Mouse (Mus musculus): Measurements from ENCODE around the gene P2rx4.
A peak's percentile ranks its signal among the peaks of the same experiment; 100 is the strongest.
"Not testable (repeated sequence)": the region's sequence is repeated elsewhere in the genome, so short reads cannot be mapped to it uniquely, and the experiment has no call there.

Gene P2rx4

DNA sequence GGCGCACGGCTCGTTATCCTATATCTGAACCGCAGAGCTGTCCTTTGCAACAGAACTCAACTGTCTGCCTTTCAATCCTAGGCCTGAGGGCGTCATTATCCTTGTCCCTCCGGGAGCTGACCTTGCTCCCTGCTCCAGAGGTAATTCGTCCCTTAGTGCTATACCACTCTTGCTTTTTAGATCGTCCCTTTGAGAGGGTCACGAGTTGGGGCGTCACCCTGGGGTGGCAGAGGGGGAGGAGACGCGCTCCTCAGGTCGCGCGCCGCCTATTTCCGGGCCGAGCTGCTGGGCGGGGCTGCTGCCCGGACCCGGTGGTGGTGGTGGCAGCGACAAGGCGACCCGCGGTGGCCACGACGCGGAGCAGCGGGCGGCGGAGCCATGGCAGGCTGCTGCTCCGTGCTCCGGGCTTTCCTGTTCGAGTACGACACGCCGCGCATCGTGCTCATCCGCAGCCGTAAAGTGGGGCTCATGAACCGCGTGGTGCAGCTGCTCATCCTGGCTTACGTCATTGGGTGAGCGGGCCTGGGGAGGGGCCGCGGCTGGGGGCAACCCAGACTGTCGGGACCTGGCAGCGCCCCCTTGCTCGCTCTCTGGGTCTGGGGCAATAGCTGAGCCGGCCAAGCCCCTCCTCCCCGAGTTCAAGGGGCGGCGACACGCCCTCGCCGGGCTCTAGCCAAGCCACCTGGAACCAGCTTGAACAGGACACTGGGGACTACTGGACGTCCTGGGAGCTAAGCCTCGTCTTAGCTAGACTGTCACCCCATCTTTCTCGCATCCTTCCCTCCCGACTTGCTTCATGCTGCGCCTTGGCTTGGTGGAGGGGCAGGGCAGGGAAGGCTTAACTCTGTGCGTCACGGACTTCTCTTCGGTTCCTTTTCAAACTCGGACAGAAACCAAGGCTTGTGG, at the start of gene P2rx4:
Gene P2rx4, plus strand, starts transcription at position 269 of the 906 bp plus-strand sequence.
- DNase-seq (ENCODE audit: low read depth, low spot score): peak; percentile 93
- no peaks in the 10 kb centered on the region; the same call in 1 of the 2 replicates for H3K27me3 ChIP-seq (ENCODE audit: control insufficient read depth, insufficient read depth, low read length, poor library complexity, severe bottlenecking)
- H3K36me3 ChIP-seq (ENCODE audit: control insufficient read depth, insufficient read depth, low read length, poor library complexity, severe bottlenecking): no peaks in the 10 kb centered on the region

DNA sequence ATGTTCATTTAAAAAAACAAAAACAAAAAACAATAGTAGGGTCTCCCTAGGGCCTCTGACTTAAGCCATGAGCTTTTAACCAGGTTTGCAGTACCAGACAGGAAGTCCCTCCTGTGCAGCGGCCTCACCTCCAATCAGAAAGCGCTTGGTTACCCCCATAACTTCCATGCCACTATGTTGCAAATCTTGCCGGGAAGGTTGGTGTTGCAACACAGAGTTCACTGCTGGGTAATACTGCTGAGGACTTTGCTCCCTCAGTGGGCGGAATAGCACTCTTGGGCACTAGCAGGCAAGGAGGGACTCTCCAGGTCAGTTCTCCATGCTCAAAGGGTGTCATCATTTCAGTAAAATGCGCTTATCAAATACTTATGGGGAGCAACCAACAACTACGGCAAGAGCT, 44.8 kb upstream of the P2rx4 start:
- DNase-seq (ENCODE audit: low read depth, low spot score): no peak
- Histone ChIP-seq H3K27me3 (ENCODE audit: control insufficient read depth, insufficient read depth, low read length, poor library complexity, severe bottlenecking) (no peaks in the 10 kb centered on the region), H3K36me3 (ENCODE audit: control insufficient read depth, insufficient read depth, low read length, poor library complexity, severe bottlenecking) (no peaks in the 10 kb centered on the region)

DNA sequence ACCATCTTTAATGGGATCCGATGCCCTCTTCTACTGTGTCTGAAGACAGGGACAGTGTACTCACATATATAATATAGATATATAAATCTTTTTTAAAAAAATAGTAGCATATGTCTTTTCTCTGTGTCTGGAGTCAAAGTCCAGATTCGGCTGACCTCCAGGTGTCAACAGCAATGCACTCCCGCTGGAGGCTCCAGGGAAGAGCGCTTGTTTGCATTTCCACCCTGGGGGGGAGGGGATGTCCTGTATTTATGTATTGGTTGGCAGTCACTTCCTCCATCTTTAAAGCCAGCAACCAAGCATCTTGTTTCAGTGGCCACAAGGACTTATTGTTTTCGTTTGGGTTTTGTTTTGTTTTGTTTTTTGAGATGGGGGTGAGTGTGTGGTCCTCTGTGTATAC, 42.3 kb upstream of the P2rx4 start:
- H3K27me3 ChIP-seq (ENCODE audit: control insufficient read depth, insufficient read depth, low read length, poor library complexity, severe bottlenecking): no peaks in the 10 kb centered on the region
- no peaks in the 10 kb centered on the region for H3K36me3 ChIP-seq (ENCODE audit: control insufficient read depth, insufficient read depth, low read length, poor library complexity, severe bottlenecking)
- DNase-seq (ENCODE audit: low read depth, low spot score): no peak

DNA sequence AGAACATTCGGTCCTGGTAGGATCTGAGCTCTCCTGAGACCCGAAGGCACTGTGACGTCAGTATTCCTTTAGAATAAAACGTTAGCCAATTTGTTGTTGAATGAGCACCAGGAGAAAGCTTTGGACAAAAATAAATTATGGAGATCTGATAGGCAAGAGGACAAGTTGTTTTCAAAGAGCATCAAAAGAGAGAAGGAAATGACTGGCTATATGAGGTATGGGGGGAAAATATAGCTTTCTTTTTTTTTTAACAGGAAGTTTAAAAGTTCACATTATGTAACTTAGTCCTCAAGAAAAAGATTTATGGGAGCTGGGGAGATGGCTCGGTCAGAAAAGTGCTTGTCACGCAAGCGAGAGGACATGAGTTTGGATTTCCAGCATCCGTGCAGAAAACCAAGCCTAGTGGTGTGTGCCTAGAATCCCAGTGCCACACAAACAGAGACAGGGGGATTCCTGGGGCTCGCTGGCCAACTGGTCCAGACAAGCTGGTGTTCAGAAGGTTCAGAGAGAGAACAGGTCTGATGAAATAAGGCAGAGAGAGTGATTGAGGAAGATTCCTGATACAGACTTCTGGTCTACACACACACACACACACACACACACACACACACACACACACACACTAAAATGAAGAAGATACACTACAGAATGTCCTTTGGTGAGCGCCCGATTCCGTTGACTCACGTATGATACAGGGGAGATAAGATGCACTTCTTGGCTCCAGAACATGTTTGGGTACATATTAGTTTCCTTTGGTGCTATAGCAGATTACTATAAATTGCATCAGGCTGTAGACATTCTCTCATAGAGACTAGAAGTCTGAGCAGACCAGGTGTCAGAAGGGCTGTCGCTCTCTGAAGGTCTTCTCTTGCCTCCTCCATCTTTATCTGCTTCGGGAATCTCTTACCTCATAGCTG, 38.1 kb upstream of the P2rx4 start:
- H3K36me3 ChIP-seq (ENCODE audit: control insufficient read depth, insufficient read depth, low read length, poor library complexity, severe bottlenecking): no peaks in the 10 kb centered on the region
- no peaks in the 10 kb centered on the region for H3K27me3 ChIP-seq (ENCODE audit: control insufficient read depth, insufficient read depth, low read length, poor library complexity, severe bottlenecking)
- no peak for DNase-seq (ENCODE audit: low read depth, low spot score)

DNA sequence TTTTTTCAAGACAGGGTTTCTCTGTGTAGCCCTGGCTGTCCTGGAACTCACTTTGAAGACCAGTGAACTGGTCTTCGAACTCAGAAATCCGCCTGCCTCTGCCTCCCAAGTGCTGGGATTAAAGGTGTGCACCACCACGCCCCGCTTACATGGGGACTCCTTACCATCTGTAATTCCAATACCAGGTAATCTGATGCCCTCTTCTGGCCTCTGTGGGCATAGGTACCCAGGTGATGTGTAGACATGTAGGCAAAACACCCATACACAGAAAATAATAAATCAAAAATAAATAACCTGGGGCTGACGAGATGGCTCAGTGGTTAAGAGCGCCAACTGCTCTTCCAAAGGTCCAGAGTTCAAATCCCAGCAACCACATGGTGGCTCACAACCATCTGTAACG, 35.7 kb upstream of the P2rx4 start:
- not testable (repeated sequence) for H3K36me3 ChIP-seq (ENCODE audit: control insufficient read depth, insufficient read depth, low read length, poor library complexity, severe bottlenecking); H3K27me3 ChIP-seq (ENCODE audit: control insufficient read depth, insufficient read depth, low read length, poor library complexity, severe bottlenecking)
- peak; percentile 65 for DNase-seq (ENCODE audit: low read depth, low spot score)

DNA sequence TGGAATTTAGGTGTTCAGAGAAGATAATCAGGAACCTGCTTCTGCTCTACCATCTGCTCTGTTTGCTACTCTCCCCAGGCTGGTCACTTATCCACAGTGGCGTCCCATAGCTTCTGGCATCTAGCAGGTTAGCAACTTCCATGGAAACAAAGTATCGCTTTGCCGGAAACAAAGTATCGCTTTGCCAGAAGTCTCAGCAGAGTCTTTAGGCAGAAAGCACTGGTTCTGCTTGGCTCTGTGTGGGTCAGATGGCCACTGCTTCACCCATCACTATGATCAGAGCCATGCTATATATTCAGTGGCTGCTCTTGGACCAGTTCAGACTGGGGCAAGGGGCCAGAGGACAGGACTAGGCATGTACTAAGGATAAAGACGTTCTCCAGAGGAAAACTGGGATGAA, 35.0 kb upstream of the P2rx4 start:
- H3K27me3 ChIP-seq (ENCODE audit: control insufficient read depth, insufficient read depth, low read length, poor library complexity, severe bottlenecking): no peaks in the 10 kb centered on the region
- DNase-seq (ENCODE audit: low read depth, low spot score): no peak
- no peaks in the 10 kb centered on the region for H3K36me3 ChIP-seq (ENCODE audit: control insufficient read depth, insufficient read depth, low read length, poor library complexity, severe bottlenecking)

DNA sequence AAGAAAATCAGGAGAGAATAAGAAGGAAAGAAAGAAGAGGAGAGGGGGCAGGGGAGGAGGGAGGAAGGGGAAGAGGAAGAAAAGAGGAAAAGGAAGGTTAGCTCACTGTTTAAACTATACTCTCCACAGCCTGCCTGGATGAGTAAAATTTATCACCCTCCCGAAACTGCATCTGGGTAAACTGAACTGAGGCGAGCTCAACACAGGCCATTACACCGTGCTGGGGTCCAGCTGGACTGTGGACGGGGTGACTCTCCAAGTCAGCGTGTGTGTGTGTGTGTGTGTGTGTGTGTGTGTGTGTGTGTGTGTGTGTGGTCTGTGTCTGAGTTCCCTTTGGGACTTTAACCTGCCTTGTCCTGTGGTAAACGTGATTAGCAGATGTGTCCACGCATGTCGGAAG, 31.3 kb upstream of the P2rx4 start:
- no peaks in the 10 kb centered on the region for H3K27me3 ChIP-seq (ENCODE audit: control insufficient read depth, insufficient read depth, low read length, poor library complexity, severe bottlenecking)
- H3K36me3 ChIP-seq (ENCODE audit: control insufficient read depth, insufficient read depth, low read length, poor library complexity, severe bottlenecking): no peaks in the 10 kb centered on the region
- no peak for DNase-seq (ENCODE audit: low read depth, low spot score)

DNA sequence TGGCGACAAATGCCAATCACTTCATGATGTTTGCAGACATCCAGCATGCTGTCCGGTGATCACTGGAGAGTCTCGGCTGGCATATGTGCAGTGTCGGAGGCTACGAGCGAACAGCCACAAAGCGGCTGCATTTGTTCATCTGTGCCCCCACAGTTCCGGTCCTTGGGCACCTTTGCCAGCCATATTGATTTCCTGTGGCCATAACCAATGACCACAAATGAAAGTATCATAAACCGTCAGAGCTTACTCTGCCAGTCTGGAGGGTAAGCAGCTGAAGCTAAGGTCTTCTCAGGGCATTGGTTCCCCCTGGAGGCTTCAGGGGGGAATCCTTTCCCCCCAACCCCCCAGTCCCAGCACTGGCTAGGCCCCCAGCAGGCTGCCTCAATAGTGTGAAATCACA, 29.4 kb upstream of the P2rx4 start:
- peak; percentile 40 for DNase-seq (ENCODE audit: low read depth, low spot score)
- no peaks in the 10 kb centered on the region for H3K36me3 ChIP-seq (ENCODE audit: control insufficient read depth, insufficient read depth, low read length, poor library complexity, severe bottlenecking)
- H3K27me3 ChIP-seq (ENCODE audit: control insufficient read depth, insufficient read depth, low read length, poor library complexity, severe bottlenecking): no peaks in the 10 kb centered on the region

DNA sequence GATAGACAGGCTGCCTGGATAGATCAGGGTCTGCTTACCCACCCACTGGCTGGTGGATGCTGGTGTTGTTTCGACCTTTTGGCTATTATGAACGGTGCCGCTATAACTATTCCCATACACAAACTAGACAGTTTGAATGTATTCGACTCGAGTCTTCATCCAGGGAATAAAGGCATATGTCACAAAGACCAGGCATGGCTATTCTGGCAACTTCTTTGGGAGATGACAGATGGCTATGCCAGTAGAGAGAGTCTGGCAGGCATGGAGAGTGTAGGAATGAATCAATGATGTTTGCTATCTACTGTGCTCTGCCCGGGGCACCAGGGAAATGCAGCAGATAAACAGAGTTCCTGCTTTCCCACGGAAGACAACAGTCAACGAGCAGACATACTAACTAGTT, 27.5 kb upstream of the P2rx4 start:
- no peaks in the 10 kb centered on the region for H3K27me3 ChIP-seq (ENCODE audit: control insufficient read depth, insufficient read depth, low read length, poor library complexity, severe bottlenecking)
- no peaks in the 10 kb centered on the region for H3K36me3 ChIP-seq (ENCODE audit: control insufficient read depth, insufficient read depth, low read length, poor library complexity, severe bottlenecking)
- no peak for DNase-seq (ENCODE audit: low read depth, low spot score)

DNA sequence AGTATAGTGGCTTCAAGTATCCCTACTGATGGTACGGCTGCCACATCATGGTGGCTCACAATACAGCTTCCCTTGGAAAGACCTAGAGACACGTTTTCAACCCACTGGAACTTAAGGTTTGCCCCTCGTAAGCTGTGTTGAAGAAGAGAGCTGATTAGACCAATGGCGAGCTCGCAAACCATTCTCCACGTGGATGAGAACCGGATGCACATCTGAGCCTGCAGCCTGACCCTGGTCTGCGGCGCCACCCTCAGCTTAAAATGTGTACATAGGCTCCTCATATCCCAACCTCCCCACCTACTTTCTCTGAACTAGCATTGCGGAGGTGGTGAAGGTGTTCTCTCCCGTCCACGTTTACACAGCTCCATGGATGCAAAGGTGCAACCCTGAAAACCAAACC, 26.1 kb upstream of the P2rx4 start:
- DNase-seq (ENCODE audit: low read depth, low spot score): no peak
- Histone ChIP-seq H3K36me3 (ENCODE audit: control insufficient read depth, insufficient read depth, low read length, poor library complexity, severe bottlenecking) (no peaks in the 10 kb centered on the region), H3K27me3 (ENCODE audit: control insufficient read depth, insufficient read depth, low read length, poor library complexity, severe bottlenecking) (no peaks in the 10 kb centered on the region)

DNA sequence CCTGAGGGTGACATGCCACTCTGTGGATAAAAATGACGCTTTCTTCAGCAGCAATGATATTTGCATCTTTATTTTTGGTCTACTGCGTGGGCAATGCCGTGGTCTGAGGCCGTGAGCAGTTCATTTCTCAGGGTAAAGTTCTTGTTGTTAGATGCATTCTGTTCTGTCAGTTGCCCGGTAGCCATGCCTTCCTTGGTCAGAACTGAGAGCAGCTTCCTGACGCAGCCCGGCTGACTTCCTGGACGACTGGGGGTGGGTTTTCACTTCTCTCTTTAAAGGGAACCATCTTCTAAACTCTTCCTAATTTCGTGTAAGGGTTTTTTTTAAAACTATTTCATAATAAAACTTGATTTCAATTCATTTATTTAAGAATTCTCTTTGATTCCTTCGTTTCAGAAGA, 23.4 kb upstream of the P2rx4 start:
- DNase-seq (ENCODE audit: low read depth, low spot score): peak; percentile 81
- H3K27me3 ChIP-seq (ENCODE audit: control insufficient read depth, insufficient read depth, low read length, poor library complexity, severe bottlenecking): no peaks in the 10 kb centered on the region
- no peaks in the 10 kb centered on the region for H3K36me3 ChIP-seq (ENCODE audit: control insufficient read depth, insufficient read depth, low read length, poor library complexity, severe bottlenecking)

DNA sequence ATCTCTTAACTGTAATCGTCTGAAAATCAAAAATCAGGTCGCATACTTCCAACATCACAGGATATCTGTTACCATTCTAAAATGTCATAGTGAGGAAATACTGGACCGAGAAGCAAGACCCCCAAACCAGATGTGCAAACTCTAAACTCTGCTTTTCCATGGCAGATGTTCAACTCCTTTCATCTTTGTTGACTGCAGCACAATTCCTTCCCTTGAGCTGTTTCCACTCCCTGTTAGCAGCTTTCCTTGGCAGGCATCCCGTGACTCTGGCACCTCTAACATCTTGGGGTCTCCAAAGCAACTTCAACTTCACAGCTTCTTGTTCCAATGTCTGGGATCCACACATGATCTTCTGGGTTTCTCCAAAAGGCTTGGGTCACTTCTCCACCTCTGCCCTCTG, 20.0 kb upstream of the P2rx4 start:
- H3K36me3 ChIP-seq (ENCODE audit: control insufficient read depth, insufficient read depth, low read length, poor library complexity, severe bottlenecking): no peaks in the 10 kb centered on the region
- DNase-seq (ENCODE audit: low read depth, low spot score): no peak
- no peaks in the 10 kb centered on the region for H3K27me3 ChIP-seq (ENCODE audit: control insufficient read depth, insufficient read depth, low read length, poor library complexity, severe bottlenecking)

DNA sequence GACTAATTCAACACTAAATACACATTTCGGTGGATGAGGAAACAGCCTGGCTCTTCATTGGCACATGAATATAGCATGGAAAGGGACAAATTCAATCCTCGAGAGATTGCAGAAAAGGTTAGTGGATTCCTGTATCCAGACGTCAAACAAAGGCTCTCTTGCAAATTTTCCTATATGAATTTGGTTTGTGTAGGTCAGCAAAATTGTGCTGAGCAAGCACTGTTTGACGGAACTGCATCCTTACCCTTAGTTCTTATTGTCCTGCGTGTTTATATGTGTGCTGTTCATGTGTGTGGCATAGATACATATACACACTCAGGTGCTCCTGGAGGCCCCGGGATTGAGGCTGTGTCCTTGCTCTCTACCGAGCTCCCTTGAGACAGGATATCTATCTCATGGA, 18.2 kb upstream of the P2rx4 start:
- Histone ChIP-seq H3K27me3 (ENCODE audit: control insufficient read depth, insufficient read depth, low read length, poor library complexity, severe bottlenecking) (no peaks in the 10 kb centered on the region), H3K36me3 (ENCODE audit: control insufficient read depth, insufficient read depth, low read length, poor library complexity, severe bottlenecking) (no peaks in the 10 kb centered on the region)
- no peak for DNase-seq (ENCODE audit: low read depth, low spot score)

DNA sequence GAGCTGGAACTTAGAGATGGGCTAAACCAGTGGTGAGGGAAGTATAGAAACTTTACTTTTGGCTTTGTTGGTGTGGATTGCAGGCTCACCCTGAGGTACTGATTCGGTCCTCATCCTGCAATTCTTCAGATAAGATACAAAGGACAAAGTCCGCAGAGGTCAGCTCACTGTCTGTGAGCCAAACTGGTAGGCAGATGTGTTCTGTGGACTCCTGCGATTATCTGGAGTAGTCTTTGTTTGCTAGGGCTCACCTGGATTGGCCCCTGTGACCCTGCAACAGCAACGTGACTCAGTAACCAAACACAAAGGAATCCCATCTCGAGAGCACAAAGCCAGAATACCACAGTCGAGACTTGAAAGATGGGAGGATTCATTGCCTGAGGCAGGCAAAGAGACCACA, 16.9 kb upstream of the P2rx4 start:
- Histone ChIP-seq H3K36me3 (ENCODE audit: control insufficient read depth, insufficient read depth, low read length, poor library complexity, severe bottlenecking) (no peaks in the 10 kb centered on the region), H3K27me3 (ENCODE audit: control insufficient read depth, insufficient read depth, low read length, poor library complexity, severe bottlenecking) (no peaks in the 10 kb centered on the region)
- DNase-seq (ENCODE audit: low read depth, low spot score): no peak

Measured in splenic B cell, adult 2 months (primary cell).